Mouse (Mus musculus): ENCODE data around the gene Catsperz.
"Not testable (repeated sequence)": the region's sequence is repeated elsewhere in the genome, so short reads cannot be mapped to it uniquely, and the experiment has no call there.

Catsperz gene

DNA sequence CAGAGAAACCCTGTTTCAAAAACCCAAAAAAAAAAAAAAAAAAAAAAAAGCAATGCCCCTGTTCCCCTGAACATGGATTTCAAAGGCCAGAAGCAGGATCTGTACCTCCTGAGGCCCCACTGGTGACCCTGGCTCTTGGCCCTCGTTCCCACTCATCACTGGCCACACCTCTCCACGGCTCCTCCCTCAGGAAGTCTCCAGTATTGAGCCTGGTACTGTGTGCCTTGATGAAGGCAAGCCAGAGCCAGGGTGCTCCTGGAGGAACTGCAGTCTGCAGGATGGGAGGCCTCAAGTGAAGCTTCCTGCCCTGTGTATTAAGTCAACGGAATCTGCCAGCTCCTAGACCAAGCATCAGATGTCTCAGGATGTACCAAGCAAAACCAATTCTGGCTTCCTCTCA, 19.0 kb downstream of the Catsperz start:
- DNase-seq = no peak

DNA sequence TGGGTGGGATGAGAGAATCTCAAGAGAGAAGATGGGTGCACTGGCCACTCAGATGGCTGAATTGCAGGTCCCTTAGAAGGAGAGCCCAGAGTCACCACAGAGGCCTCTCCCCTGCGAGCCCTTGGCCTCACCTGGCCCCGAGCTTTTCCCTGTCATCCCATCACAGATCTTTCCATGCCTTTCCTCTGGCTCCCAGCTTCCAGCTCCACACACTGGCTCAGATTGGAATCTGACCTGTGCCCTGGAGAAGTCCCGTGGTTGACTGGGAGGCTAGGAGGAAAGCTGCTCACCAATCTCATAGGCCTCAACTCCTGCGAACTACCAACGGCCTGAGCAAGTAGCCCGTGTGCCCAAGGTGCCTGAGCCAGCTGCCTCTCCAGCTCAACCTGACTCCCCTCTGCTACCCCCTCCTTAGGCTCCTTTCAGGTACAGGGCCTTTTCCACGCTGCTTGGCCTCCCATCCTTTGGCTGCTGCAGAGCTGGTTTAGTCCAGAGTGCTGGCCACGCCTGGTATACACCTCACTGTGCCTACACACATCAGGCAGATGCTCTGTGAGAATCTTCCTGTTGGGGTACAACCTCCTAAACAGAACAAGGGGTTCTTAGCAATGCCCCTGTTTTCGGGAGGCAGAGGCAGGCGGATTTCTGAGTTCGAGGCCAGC, 19.6 kb downstream of the Catsperz start:
- no peak for DNase-seq

GRCm38 (mm10) chr19:6904846-6905245, 20.3 kb downstream of the Catsperz start:
- DNase-seq = no peak

DNA sequence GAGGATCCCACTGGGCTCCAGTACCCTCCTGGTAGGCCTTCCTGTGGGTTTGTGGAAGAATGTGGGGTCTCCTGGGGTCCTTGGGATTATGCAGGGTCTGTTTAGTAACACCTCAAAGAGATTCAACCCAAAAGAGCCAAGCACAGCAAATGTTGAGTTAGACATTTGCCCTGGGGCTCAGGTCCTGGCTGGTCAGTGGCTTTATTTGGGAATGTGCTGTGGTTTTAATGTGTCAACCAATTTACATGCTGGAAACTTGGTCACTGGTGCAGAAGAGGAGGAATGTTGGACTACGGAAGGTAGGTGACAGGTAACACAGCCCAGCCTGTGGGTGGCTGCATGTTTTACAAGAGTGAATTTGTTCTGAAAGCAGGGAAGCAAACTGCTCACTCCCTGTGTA, 22.1 kb downstream of the Catsperz start:
- DNase-seq = no peak

DNA sequence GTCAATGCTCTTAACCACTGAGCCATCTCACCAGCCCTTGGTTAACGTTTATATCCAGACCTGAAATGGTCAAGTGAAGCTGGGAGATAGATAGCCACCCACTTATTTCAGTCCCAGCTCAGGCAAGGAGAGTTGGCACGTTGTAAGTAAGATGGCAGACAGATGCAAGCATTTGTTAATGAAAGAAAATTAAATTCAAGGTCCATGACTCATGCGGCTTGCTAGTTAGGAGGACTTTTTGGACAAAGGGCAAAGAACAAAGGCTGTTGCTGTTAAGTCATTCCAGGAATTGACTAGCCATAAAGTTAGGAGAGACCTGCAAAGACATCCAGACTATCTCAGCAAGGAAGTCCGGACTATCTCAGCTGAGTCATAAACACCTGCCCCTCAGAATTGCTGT, 25.5 kb downstream of the Catsperz start:
- no peak for DNase-seq

DNA sequence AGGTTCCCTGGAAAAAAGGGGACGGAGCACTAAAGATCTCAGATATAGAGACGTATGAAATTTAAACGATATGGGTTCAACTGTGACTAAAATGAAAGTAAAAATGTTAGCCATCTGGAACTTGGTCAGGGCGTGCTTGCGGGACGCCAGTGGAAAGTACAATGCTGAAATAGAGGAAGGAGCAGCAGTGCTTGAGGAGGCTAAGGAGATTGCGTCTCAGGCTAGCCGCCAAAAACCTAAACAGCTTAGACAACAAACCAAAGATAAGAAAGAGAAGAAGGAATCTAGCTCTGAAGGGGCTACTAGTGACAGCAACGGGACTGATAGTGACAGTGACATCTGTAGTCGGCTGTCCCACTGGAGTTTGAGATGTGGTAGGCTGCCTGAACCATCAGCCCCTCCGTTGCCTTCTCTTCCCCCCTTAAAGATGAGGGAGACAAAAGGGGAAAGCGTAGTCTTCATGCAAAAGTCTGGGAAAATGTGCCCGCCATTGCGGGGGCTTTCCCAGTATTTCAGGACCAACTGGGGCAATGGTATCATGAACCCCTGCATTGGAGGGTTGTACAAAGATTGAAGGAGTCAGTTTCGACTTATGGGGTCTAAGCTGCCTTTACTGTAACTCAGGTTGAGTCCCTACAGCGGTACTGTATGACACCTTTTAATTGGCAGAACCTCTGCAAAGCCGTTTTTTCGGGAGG, 29.4 kb downstream of the Catsperz start:
- DNase-seq = not testable (repeated sequence)

DNA sequence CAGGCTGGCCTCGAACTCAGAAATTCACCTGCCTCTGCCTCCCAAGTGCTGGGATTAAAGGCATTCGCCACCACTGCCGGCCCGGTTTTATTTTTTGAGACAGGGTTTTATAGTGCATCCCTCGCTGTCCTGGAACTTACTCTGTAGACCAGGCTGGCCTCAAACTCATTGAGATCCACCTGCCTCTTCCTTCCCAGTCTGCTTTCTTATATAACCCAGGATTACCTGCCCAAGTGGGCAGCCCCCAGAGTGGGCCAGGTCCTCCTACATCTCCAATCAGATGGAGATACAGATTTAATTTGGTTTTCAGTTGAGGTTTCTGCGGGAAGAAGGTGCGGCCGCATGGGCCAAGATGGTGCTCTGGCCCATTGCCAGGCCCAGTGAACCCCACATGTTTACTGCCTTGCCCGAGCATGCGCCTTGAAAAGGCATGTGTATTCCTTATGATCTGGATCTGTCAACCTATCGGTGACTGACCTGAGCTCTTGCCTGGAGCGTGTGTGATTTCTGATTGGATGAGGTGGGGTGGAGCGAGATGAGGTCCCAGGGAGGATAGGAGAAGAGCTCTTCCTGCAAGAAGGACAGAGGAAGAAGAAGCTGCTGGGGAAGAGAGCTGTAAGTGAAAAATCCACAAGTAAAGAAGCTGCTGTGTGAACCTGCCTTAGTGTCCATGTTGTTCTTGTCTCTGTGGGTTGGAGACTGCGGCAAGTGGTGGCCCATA, 31.3 kb downstream of the Catsperz start:
- DNase-seq = no peak

GRCm38 (mm10) chr19:6892512-6892911, 32.7 kb downstream of the Catsperz start:
- no peak for DNase-seq

DNA sequence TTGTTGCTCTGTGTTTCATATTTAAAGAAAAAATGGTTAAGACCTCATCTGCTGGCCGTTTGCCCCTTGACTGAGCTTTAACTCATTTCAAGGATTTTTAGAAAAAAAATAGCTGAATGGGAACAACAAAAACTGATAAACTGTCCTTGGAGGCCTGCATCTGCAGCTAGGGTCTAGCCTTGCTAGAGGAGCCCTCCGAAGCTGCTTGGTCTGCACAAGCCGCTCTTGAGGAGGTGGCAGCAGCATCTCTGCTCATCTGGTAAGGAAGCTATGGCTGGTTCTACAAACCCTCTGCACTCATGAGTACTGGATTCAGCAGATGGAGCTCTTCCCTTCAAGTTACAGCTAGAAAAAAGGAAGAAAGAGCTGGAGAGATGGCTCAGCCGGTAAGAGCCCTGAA, 47.2 kb downstream of the Catsperz start:
- no peak for DNase-seq

- no peak for DNase-seq
These were observed 48.4 kb downstream of the Catsperz start for GRCm38 (mm10) chr19:6876799-6877198.

DNA sequence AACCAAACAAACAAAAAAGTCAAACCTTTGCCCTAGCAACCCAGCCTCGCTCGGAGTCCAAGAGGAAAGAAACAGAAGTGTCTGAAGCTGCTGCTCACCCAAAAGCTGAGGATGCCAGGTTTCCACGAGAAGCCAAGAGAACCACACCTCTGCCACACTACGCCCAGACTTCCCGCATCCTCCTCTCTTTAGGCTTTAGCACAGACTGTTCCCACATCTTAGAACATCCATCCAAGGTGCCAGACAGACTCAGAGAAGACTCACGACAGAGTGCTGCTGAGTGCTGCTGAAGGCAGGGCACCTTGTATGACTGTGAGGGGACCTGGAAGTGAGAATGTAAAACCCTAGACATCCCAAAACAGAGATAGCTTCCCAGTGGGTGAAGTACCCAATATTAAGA, 49.3 kb downstream of the Catsperz start:
- DNase-seq = no peak

- DNase-seq = no peak
These were observed 50.9 kb downstream of the Catsperz start for GRCm38 (mm10) chr19:6874257-6874656.

DNA sequence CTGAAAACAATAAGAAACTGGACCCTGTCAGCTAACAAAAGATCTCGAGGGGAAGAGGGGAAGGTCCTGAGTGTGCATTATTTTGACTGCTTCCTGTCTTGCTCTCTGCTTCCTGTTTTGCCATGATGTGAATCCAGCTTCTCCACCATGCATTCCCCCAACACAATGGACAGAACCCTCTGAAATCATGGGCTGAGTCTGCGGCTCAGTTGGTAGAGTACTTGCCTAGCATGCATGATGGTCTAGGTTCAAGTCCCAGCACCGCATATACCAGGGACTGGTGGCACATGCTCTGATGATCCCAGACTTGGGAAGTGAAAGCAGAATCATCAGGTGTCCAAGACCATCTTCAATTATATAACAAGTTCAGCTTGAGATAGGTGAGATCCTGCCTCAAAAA, 52.5 kb downstream of the Catsperz start:
- no peak for DNase-seq

Measured in retina, postnatal 1 day (tissue).